Mouse (Mus musculus): Measurements from ENCODE around the gene Srrm1.

Gene Srrm1

DNA sequence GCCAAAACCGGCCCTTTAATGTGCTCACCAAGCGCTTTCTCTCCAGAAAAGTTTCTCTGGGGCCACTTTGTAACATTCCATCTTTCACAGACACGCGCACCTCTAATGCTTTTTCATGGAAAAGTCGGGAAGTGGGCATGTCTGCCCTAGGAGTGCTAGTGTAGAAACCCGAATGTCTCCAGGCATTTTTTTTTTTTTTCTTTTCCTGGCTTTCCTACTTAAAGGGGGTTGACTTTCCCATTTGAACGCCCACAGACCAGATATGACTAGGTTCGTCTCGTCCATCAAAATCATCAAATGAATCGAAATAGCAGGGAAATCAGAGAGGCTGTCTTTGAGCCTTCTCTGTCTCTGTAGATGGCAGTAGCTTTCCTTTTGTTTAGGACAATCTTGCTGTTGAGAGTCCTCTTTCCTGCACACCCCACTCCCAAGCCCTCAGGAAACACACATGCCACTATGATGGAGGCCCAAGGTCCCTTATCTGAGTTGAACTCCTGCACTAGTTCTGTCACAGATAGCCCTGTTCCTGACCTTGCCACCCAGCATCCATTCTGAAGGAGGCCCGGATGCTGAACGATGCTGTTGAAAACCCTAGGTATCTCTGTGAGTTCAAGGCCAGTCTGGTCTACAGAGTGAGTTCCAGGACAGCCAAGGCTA is 801 bp upstream of the Srrm1 start:
- DNase-seq (ENCODE audit: low spot score in 2 of 2): no peak

DNA sequence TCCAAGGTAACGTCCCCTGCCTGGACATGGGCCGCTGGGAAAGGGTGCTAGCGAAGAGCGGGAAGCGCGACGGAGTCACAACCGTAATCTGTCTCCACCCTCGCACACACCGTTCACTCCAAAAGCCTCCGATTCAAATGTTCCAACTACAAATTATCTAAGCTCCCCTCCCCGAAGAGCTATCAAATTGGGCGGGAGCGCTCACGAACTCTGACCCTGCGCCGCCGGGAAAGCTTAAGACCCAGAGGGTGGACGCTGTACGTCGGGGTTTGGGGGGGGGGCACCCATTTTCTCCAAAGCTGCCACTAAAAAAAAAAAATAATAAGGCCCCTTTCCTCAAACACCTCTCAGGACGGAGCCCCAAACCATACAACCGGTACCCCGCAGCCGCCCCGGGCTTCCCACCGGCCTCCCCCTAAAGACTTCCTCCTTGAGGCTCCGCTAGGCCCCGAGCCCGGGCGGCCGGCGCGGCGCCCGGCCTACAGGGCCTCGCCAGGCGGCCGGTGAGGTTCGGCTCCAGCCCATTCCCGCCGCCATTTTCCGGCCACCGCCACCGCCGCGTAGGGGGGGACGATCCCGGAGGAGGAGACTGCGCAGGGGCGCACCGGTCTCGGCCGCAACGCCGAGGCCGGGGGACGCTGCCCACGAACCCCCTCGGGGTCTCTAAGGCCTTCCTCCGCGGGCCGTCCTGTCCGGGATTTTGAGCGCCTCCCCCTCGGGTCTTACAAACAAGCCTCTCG is 625 bp downstream of the Srrm1 start:
- DNase-seq (ENCODE audit: low spot score in 2 of 2): no peak

DNA sequence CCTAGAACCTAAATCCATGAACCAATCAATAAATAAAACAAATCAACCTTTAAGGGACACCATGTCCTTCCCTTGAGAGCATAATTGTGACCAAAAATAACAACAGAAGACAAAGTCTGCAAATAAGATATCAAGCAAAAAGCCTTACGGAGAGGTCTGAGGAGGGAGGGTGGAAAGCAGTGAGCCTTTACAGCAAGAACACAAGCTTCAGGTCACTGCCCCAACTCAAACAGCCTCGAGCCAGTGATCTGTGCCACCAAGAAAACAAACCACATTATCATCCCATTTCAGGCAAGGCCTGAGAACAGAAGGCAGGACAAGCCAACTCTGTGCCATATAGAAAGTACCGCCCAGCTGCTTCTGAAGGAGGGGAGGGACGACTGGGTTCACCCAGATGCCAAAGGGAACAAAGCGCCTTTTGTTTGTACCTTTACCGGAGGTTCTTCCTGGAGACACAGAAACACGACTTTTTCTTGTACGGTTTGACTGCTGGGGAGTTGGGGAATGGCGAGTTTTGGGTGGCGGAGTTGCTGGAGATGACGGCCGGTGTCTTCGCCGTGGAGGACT is 15.7 kb downstream of the Srrm1 start:
- no peak for DNase-seq (ENCODE audit: low spot score in 2 of 2)

DNA sequence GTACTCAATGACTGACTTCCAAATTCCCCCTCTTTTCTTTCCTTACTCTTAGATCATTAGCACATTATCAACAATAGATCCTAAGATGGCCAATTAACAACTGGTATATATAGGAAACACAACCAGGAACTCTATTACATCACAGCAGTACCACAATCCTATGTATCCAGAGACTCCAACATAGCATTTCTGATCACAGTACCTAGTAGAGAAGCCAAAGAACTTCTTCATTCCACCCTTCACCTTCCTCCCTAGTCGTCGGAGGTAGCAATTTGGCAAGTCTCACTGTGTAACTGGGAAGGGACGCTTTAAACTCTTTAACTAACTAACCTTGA is 17.1 kb downstream of the Srrm1 start:
- no peak for DNase-seq (ENCODE audit: low spot score in 2 of 2)

GRCm38 (mm10) chr4:135335327-135336022 is 17.6 kb downstream of the Srrm1 start:
- no peak for DNase-seq (ENCODE audit: low spot score in 2 of 2)

- no peak for DNase-seq (ENCODE audit: low spot score in 2 of 2)
Observed at GRCm38 (mm10) chr4:135326469-135326868, 26.7 kb downstream of the Srrm1 start.

GRCm38 (mm10) chr4:135326046-135326445 is 27.1 kb downstream of the Srrm1 start:
- no peak for DNase-seq (ENCODE audit: low spot score in 2 of 2)

DNA sequence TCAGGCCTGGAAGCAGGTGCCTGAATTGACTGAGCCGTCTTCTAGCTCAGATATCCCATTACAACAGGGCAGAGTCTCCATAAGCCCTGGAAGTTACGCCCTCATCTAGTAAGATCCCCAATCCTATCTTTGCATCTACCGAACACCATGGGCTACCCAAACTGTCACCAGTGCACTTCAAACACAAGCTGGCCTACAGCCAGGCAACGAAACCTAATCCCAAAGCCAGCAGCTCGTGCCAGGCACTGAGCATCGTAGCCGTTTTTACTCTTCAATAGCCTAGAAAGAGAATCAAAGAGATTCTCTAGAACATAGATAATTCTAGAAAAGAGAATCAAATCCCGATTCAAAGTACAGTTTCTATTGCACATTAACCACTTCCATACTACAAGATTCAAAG is 30.1 kb downstream of the Srrm1 start:
- no peak for DNase-seq (ENCODE audit: low spot score in 2 of 2)

GRCm38 (mm10) chr4:135317966-135318365 is 35.2 kb downstream of the Srrm1 start:
- peak in 1 of 2 experiments; percentile 55 for DNase-seq (ENCODE audit: low spot score in 2 of 2)

GRCm38 (mm10) chr4:135317539-135317938 is 35.6 kb downstream of the Srrm1 start:
- DNase-seq (ENCODE audit: low spot score in 2 of 2): no peak

GRCm38 (mm10) chr4:135315287-135315686 is 37.8 kb downstream of the Srrm1 start:
- no peak for DNase-seq (ENCODE audit: low spot score in 2 of 2)

DNA sequence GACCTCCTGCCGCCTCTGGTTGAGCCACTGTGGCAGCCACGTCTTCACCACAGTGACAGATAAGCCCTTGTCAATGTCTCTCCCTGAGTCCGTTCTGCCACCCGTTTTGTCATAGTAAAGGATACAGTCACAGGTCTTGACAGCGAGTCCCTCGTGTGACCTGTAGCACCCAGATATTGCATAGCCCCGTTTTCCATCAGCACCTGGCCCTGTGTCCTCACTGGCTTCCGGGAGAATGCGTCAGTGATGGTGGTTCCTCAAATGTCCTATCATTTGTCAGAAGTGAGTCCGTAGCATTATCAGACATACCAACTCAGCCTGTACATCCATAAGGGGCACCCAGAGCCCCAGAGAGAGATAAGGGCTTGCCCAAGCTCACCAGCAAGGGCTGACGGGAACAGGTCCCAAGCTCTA is 38.7 kb downstream of the Srrm1 start:
- no peak for DNase-seq (ENCODE audit: low spot score in 2 of 2)

GRCm38 (mm10) chr4:135313761-135314241 is 39.3 kb downstream of the Srrm1 start:
- DNase-seq (ENCODE audit: low spot score in 2 of 2): no peak

DNA sequence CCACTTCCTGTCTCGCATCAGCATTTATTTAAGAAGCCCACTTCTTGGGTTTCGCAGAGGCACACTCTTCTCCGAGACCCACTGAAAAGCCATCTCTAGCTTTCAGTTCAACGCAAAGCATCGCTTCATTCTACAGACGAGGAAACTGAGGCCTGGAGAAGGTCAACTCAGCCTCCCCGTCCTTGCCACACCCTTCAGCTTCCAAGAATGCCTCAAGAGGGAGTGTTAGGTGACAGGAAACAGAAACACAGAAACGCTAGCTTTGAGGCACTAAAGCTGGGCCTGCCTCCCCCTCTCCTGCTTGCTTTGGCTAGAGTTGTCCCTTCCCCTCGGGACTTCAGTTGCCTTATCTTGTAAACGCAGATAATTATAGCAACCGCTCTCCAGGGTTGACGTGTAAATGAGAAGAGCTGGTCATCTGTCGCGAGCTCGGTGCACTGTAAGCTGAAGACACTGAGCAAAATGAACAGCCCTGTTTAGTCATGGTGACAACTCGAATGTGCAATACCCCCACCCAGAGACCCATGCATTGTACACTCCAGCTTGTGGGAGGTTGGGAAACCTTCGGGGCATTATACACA is 39.9 kb downstream of the Srrm1 start:
- DNase-seq (ENCODE audit: low spot score in 2 of 2): no peak

DNA sequence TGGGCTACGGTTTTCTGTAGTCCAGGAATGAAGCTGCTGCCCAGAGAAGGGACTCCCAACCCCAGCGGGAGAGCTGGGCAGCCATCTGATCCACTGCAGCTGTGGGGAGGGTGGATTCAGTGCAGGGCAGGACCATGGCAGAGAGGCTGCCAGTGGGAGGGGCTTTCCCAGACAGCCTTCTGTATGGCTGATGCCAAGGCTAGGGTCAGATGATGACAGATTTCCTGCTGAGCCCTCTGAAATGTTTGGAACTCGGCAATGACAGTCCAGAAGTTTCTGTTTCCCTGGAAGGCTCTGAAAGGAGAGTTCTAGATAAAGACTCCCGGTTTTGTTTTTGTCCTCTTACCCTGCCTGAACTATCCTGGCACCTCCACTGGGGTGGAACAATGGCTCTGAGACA is 40.4 kb downstream of the Srrm1 start:
- DNase-seq (ENCODE audit: low spot score in 2 of 2): no peak

- DNase-seq (ENCODE audit: low spot score in 2 of 2): no peak
Observed at GRCm38 (mm10) chr4:135310371-135310770, 42.8 kb downstream of the Srrm1 start.

DNA sequence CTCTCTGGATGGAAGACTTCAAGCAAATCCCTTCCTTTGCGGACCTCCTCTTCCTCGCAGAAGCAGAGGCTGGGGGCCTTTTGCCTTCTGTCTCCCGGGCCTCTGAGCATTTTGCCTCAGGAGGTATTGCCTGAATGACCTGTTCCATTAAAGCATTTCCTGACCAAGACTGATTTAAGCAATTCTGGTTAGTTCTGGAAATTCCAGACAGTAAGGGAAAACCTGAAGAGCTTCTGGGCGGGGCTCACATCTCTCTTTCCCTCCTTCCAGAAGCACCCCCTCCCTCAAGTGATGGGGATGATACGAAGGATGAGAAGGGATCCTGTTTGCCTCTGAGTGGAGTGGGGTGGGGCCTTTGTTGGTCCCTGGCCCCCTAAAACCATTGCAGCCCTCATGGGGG is 43.4 kb downstream of the Srrm1 start:
- DNase-seq (ENCODE audit: low spot score in 2 of 2): no peak

- DNase-seq (ENCODE audit: low spot score in 2 of 2): no peak
Observed at GRCm38 (mm10) chr4:135309112-135309659, 43.9 kb downstream of the Srrm1 start.

DNA sequence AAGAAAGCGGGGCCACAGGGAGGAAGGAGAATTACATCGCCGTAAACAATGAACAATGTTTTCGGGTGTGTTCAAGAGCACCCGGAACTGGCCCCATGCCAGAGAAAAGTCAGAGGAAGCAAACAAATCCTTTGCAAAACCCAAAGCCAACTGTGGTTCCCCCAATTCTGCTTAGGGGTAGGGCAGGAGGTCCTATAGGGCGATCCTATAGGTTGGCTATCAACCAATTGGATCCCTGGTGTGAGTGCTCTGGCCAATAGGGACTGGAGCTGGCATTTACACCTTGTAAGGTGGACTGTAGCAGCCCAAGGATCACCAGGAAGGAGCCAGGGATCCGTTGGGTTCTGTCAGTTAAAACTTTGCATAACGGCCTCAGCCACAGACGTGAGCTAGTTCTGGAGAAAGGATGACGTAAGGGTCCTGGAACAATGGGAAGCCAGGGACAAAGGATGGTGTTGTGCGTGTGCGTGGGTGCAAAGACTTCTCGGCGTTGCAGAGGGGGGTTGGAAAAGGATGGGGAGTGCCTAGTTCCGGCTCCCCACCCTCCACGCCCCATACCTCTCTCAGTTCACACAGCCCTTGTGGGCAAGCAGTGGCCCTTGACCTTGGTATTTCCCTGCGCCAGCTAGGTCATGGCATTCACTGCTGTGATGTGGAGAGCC is 46.0 kb downstream of the Srrm1 start:
- no peak for DNase-seq (ENCODE audit: low spot score in 2 of 2)

DNA sequence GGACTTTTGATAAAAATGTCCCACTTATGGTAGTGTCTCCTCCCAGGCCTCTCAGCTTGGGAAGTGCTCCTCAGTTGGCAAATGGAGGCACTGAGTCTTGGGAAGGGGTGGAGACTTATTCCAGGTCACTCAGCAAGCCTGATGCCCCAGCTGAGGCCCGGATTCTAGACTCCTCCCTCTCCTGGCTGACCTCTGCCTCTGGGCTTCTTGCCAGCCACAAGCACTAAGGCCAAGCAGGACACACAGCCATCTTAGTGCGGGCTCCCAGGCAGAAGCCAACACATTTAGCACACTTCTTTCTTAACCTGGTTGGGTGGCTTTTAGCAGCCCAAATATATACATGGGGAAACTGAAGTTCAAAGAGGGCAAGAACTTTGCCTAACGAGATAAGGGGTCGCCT is 46.6 kb downstream of the Srrm1 start:
- no peak for DNase-seq (ENCODE audit: low spot score in 2 of 2)

DNA sequence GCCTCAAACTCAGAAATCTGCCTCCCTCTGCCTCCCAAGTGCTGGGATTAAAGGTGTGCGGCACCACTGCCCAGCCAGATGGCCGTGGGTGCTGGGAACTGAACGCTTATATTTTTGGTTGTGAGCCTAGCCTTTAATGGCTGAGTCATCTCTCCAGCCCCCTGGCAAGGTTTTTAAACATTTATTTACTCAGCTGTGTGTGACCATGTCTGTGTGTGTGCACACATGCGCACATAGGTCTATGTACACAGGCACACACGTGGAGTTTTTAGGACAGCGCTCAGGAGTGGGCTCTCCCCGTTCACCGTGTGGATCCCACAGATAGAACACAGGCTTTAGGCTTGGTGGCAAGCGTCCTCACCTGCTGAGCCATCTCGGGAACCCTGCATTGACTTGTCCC is 50.9 kb downstream of the Srrm1 start:
- DNase-seq (ENCODE audit: low spot score in 2 of 2): no peak

Data from urinary bladder, adult 18-20 months (tissue).